Mouse (Mus musculus) erythroblast, embryonic 14.5 days (primary cell): ENCODE data around the gene Snx1. TPM values are rescaled to one million over a fixed set of nuclear protein-coding genes. Genes with fewer than 3 reads are reported as not detected.

Experiments used
- H3K27me3 ChIP-seq: 2 replicates; pipeline ENCODE4 v1.6.1; 2012; ENCODE audit warnings: inconsistent platforms; ENCODE audit not compliant: control insufficient read depth
- H3K36me3 ChIP-seq: 2 replicates; pipeline ENCODE4 v1.6.1; 2012; ENCODE audit warnings: mild to moderate bottlenecking, inconsistent platforms; ENCODE audit not compliant: control insufficient read depth
- H3K4me1 ChIP-seq: 2 replicates; pipeline ENCODE4 v1.6.1; 2012; ENCODE audit warnings: inconsistent platforms; ENCODE audit not compliant: control insufficient read depth
- H3K4me3 ChIP-seq: replicated peaks from 2 replicates; pipeline ENCODE3; 2012; ENCODE audit warnings: moderate library complexity, mild to moderate bottlenecking, inconsistent platforms
- H3K9me3 ChIP-seq: 2 replicates; pipeline ENCODE4 v1.6.1; 2012; ENCODE audit warnings: low read length, inconsistent platforms, mixed read lengths; ENCODE audit not compliant: control insufficient read depth
- GATA1 ChIP-seq: IDR thresholded peaks from 2 replicates; pipeline ENCODE4 v1.6.1; 2012; ENCODE audit warnings: low read length, inconsistent platforms, mixed read lengths
- TAL1 ChIP-seq: IDR thresholded peaks from 3 replicates; pipeline ENCODE4 v1.6.1; 2012; ENCODE audit warnings: low read length, inconsistent platforms, mixed read lengths
- polyA plus RNA-seq: library from polyadenylated mRNA; stranded (reverse); fragments of >175 nt; gene quantifications from 2 replicates; pipeline ENCODE4 v1.2.3, GENCODE M21; 2012

Snx1 gene
- polyA plus RNA-seq, 1 experiment: 14.6 TPM

DNA sequence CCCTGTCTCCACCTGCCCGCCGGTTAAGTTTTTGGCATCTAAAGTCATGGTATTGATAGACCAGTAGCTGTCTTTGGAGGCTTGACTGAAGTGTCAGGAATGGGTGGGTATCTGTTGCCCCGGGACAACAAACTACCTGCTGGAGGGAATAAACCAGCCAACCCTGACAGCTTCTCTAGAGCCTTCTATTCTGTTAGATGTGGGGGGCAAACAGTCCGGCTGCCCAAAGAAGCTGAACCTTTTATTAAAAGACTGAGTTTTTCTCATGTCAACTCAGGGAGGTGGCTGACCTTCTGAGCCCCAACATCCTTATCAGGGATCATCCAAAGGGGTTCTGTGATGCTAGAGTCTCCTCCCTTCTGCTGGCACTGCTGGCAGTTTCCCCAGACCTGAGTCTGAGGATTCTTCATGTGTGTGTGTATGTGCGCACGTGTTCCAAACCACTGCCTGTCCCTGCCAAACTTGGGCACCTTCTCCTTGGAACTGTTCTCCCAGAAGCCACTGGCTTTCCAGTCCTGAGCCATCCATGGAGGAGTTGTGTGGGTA, 32.6 kb upstream of the Snx1 start:
- TF ChIP-seq TAL1 (no peak), GATA1 (peak; percentile 55; the same call in 1 of the 2 replicates)
- H3K9me3 ChIP-seq: peaks cover 5% of the 10 kb centered on the region
- peaks cover 6% of the 10 kb centered on the region for H3K27me3 ChIP-seq
- H3K4me3 ChIP-seq: peak overlapping the region; percentile 72
- peaks cover 49% of the 10 kb centered on the region for H3K36me3 ChIP-seq
- peaks cover 75% of the 10 kb centered on the region for H3K4me1 ChIP-seq

DNA sequence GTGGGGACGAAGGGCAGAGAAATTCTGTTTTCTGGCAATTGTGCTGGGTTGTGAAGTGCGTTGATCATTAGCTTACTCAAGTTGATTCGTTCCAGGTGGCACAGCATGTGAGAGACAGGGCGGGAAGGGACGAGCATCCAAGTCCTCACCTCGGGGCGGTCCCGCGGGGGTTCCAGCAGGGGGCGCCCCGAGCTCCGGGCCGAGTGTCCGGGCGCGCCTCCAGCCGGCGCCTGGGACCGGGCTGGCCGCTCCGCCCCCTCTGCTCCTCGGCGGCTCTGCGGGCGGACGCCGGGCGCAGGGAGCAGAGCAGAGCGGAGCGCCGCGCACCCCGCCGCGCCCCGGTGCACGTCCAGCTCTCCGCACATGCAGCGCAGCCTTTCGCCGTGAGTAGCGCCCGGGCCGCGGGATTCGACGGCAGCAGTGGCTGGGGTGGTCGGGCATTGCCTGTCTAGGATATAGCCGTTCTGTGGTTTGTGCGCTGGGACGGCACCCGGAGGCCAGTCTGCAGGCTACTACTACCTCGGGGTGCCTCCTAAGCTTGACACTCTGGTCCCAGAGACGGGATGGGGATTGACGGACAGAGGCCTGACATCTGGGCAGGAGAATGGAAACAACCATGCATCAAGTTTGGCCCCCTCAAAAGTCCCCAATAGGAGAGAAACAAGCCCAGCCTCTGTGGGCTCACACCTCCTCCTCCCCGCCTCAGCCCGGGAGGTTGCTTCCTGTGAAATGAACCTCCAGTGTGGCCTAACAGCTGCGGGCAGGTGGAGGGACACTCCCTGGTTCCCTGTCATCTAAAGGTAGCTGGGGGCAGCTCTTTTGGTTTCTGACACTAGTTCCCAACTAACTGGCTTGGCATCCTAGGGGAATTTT, 31.8 kb upstream of the Snx1 start, which contains the start of gene Dapk2:
Gene Dapk2 (plus strand): TSS at position 266 of the 873 bp plus-strand sequence.
- Histone ChIP-seq H3K9me3 (peaks cover 3% of the 10 kb centered on the region), H3K4me1 (peaks cover 70% of the 10 kb centered on the region), H3K27me3 (peaks cover 10% of the 10 kb centered on the region), H3K36me3 (peaks cover 41% of the 10 kb centered on the region), H3K4me3 (peak within 1 kb of the TSS; percentile 72)
- TF ChIP-seq GATA1: no peak
- TF ChIP-seq TAL1: no peak

DNA sequence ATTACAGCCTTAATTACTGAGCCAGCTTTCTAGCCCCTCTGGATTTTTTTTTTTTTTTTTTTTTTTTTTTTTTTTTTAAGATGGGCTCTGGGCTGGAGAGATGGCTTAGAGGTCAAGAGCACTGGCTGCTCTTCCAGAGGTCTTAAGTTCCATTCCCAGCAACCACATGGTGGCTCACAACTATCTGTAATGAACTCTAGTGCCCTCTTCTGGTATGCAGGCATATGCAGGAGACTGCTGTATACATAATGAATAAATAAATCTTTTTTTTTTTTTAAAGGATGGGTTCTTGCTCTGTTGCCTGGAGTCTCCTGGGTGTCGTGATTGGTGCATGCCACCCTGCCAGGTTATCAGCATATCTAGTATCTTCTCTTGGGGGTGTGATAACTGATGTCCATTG, 29.1 kb upstream of the Snx1 start:
- Histone ChIP-seq H3K9me3 (peaks cover 3% of the 10 kb centered on the region), H3K4me1 (peaks cover 50% of the 10 kb centered on the region), H3K27me3 (peaks cover 28% of the 10 kb centered on the region), H3K4me3 (no peak overlapping the region), H3K36me3 (peaks cover 14% of the 10 kb centered on the region)
- no peak for TF ChIP-seq GATA1
- TF ChIP-seq TAL1: no peak

DNA sequence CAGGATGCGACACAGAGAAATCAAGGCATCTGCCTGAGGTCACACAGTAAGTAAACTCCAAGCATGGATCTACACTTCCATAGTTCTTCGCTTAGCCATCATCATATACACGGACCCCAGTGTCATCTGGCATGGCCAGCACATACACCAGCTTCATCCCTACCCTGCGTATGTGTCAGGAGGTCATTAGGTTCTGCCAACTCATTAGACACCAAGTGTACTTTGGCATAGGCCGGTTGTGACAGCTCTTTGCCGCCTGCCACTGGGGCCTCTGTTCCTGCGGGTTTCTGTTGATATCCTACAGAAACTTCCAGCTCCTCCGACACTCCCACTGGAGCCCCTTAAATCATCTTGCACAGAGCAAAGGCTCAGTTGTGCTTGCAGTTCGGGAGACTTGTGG, 27.6 kb upstream of the Snx1 start:
- TF ChIP-seq GATA1: no peak
- TF ChIP-seq TAL1: no peak
- Histone ChIP-seq H3K36me3 (no peaks in the 10 kb centered on the region; the same call in 1 of the 2 replicates), H3K27me3 (peaks cover 33% of the 10 kb centered on the region), H3K4me3 (no peak overlapping the region), H3K4me1 (peaks cover 35% of the 10 kb centered on the region), H3K9me3 (no peaks in the 10 kb centered on the region)

DNA sequence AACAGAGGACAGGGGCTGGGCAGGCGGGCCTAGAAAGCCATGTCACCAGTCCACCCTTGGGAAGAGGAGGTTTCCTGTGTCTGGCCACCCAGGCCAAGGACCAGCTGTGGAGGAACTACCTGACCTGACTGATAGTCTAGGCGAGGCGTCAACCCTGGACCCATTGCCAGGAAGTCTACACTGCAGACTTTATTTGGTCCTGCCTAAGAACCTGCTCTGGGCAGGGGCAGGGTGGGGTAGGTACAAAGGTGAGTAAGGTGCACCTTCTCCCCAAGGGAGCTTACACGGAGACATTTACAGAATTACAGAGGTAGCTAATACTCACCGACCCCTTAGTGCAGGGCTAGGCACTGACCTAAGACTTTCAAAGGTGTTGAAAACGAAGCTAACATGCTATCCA, 27.2 kb upstream of the Snx1 start:
- no peaks in the 10 kb centered on the region; the same call in 1 of the 2 replicates for H3K36me3 ChIP-seq
- peaks cover 35% of the 10 kb centered on the region for H3K27me3 ChIP-seq
- H3K4me3 ChIP-seq: no peak overlapping the region
- TF ChIP-seq GATA1 (no peak), TAL1 (no peak)
- no peaks in the 10 kb centered on the region for H3K9me3 ChIP-seq
- H3K4me1 ChIP-seq: peaks cover 30% of the 10 kb centered on the region

DNA sequence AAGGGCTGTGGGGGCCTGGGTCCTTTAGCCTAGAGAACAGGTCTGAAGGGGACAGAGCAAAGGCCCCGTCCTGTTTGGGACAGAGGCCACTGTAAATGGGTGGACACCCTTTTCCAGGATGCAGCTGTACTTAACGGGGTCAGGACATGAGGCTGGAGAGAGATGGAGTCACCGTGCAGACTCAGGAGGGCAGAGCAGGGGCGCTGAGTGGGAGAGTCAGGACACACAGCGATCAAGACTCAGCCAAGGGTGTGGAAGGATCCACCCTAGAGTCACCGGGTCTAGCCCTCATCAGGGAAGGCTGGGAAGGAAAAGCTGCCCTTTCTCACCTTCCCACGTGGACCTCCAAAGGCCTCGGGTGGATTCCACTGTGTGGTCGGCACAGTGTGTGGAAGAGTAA, 25.6 kb upstream of the Snx1 start:
- TF ChIP-seq TAL1 (no peak), GATA1 (no peak)
- Histone ChIP-seq H3K4me1 (peaks cover 16% of the 10 kb centered on the region), H3K27me3 (peaks cover 35% of the 10 kb centered on the region), H3K36me3 (no peaks in the 10 kb centered on the region), H3K4me3 (no peak overlapping the region), H3K9me3 (no peaks in the 10 kb centered on the region)

DNA sequence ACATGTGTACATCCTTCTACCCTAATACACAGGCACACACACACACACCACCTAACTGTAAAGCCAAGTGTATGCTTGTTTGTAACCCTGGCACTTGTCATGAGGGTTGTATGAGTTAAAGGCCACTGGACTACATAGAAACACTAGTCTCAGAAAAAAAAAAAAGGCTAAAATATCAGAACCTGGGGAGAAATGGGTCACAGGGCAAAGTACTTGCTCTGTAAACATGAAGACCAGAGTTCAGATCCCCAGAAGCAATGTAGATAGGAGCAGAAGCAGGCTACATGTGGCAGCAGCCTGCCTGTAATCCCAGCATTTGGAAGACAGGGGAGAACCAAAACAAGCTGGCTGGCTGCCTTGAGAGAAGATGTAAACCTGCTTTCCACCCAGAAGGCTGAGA, 19.8 kb upstream of the Snx1 start:
- Histone ChIP-seq H3K4me3 (no peak overlapping the region), H3K9me3 (no peaks in the 10 kb centered on the region), H3K27me3 (peaks cover 11% of the 10 kb centered on the region), H3K36me3 (peaks cover 7% of the 10 kb centered on the region), H3K4me1 (peaks cover 8% of the 10 kb centered on the region)
- TF ChIP-seq GATA1: no peak
- TF ChIP-seq TAL1: no peak

DNA sequence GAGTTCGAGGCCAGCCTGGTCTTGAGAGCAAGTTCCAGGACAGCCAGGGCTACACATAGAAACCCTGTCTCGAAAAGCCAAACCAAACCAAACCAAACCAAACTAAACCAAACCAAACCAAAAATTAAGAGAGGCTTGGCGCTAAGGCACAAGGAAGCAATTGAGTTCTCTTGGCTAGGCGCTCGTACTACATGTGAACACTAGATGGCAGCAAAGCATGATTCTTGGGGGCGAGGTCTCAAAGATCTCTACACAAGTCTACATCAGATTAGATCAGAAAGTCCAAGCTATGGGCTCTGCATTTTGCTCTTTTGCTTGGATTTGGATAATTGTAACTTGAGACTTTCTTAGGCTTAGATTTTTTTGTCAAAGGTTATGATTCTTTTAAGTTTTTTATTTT, 17.9 kb upstream of the Snx1 start:
- Histone ChIP-seq H3K36me3 (peaks cover 24% of the 10 kb centered on the region), H3K4me1 (peaks cover 8% of the 10 kb centered on the region), H3K27me3 (peaks cover 4% of the 10 kb centered on the region; the same call in 1 of the 2 replicates), H3K4me3 (no peak overlapping the region), H3K9me3 (no peaks in the 10 kb centered on the region)
- TF ChIP-seq TAL1: no peak
- TF ChIP-seq GATA1: no peak

DNA sequence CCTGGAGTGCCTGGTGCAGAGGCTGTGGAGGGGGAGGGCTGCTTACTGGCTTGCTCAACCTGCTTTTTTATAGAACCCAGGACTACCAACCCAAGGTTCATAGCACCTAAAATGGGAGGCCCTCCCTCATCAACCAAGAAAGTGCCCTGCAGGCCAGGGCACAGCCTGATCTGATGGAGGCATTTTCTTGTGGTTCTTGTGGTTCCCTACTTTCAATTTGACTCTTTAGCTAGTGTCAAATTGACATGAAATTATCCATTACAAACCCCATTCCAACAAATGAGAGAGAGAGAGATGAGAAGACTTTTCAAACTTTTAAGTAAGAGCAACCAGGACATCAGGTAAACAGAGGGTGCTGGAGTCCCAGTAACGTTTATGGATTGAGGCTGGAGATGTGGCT, 15.9 kb upstream of the Snx1 start:
- Histone ChIP-seq H3K27me3 (no peaks in the 10 kb centered on the region), H3K4me3 (no peak overlapping the region), H3K4me1 (peaks cover 8% of the 10 kb centered on the region), H3K36me3 (peaks cover 44% of the 10 kb centered on the region), H3K9me3 (no peaks in the 10 kb centered on the region)
- TF ChIP-seq TAL1: no peak
- no peak for TF ChIP-seq GATA1
